Mouse (Mus musculus): Measurements from ENCODE around the gene Naaa.

Naaa gene

GRCm38 (mm10) chr5:92263761-92264359, 14.1 kb downstream of the Naaa start:
- DNase-seq (ENCODE audit: low read depth, low spot score): no peak

- DNase-seq (ENCODE audit: low read depth, low spot score): no peak
Measured at GRCm38 (mm10) chr5:92262646-92263045, 15.3 kb downstream of the Naaa start.

GRCm38 (mm10) chr5:92256218-92256617, 21.8 kb downstream of the Naaa start, which contains the start of gene Ppef2:
Ppef2 (minus strand) TSS chr5:92256278.
- no peak for DNase-seq (ENCODE audit: low read depth, low spot score)

GRCm38 (mm10) chr5:92254476-92254875, 23.5 kb downstream of the Naaa start:
- DNase-seq (ENCODE audit: low read depth, low spot score): no peak

GRCm38 (mm10) chr5:92252797-92253343, 25.1 kb downstream of the Naaa start:
- DNase-seq (ENCODE audit: low read depth, low spot score): peak; percentile 21

GRCm38 (mm10) chr5:92252031-92252430, 25.9 kb downstream of the Naaa start:
- no peak for DNase-seq (ENCODE audit: low read depth, low spot score)

GRCm38 (mm10) chr5:92248614-92249013, 29.4 kb downstream of the Naaa start:
- DNase-seq (ENCODE audit: low read depth, low spot score): no peak

GRCm38 (mm10) chr5:92245483-92245882, 32.5 kb downstream of the Naaa start:
- DNase-seq (ENCODE audit: low read depth, low spot score): no peak

GRCm38 (mm10) chr5:92244900-92245299, 33.1 kb downstream of the Naaa start:
- DNase-seq (ENCODE audit: low read depth, low spot score): no peak

- DNase-seq (ENCODE audit: low read depth, low spot score): no peak
Measured at GRCm38 (mm10) chr5:92240769-92241168, 37.2 kb downstream of the Naaa start.

- peak; percentile 55 for DNase-seq (ENCODE audit: low read depth, low spot score)
Measured at GRCm38 (mm10) chr5:92239333-92240232, 38.4 kb downstream of the Naaa start.

- no peak for DNase-seq (ENCODE audit: low read depth, low spot score)
Measured at GRCm38 (mm10) chr5:92234939-92235557, 42.9 kb downstream of the Naaa start.

GRCm38 (mm10) chr5:92233366-92233765, 44.6 kb downstream of the Naaa start:
- no peak for DNase-seq (ENCODE audit: low read depth, low spot score)

- no peak for DNase-seq (ENCODE audit: low read depth, low spot score)
Measured at GRCm38 (mm10) chr5:92231836-92232235, 46.1 kb downstream of the Naaa start.

GRCm38 (mm10) chr5:92230306-92230705, 47.7 kb downstream of the Naaa start:
- no peak for DNase-seq (ENCODE audit: low read depth, low spot score)

- no peak for DNase-seq (ENCODE audit: low read depth, low spot score)
Measured at GRCm38 (mm10) chr5:92229514-92229913, 48.5 kb downstream of the Naaa start.

GRCm38 (mm10) chr5:92228776-92229175, 49.2 kb downstream of the Naaa start:
- DNase-seq (ENCODE audit: low read depth, low spot score): no peak

- no peak for DNase-seq (ENCODE audit: low read depth, low spot score)
Measured at GRCm38 (mm10) chr5:92227782-92228181, 50.2 kb downstream of the Naaa start.

- no peak for DNase-seq (ENCODE audit: low read depth, low spot score)
Measured at GRCm38 (mm10) chr5:92220287-92220902, 57.6 kb downstream of the Naaa start.

- no peak for DNase-seq (ENCODE audit: low read depth, low spot score)
Measured at GRCm38 (mm10) chr5:92219826-92220225, 58.1 kb downstream of the Naaa start.

GRCm38 (mm10) chr5:92218915-92219793, 58.8 kb downstream of the Naaa start:
- no peak for DNase-seq (ENCODE audit: low read depth, low spot score)

Measured in forelimb bud, embryonic 11.5 days (tissue).